Mouse (Mus musculus) kidney, adult 9 months (tissue): Measurements from ENCODE around the gene Zfp704.
A peak's percentile ranks its signal among the peaks of the same experiment; 100 is the strongest.

Experiments
- DNase-seq: peaks from one replicate; pipeline ENCODE4 v3.0.0; 2022

Gene Zfp704

DNA sequence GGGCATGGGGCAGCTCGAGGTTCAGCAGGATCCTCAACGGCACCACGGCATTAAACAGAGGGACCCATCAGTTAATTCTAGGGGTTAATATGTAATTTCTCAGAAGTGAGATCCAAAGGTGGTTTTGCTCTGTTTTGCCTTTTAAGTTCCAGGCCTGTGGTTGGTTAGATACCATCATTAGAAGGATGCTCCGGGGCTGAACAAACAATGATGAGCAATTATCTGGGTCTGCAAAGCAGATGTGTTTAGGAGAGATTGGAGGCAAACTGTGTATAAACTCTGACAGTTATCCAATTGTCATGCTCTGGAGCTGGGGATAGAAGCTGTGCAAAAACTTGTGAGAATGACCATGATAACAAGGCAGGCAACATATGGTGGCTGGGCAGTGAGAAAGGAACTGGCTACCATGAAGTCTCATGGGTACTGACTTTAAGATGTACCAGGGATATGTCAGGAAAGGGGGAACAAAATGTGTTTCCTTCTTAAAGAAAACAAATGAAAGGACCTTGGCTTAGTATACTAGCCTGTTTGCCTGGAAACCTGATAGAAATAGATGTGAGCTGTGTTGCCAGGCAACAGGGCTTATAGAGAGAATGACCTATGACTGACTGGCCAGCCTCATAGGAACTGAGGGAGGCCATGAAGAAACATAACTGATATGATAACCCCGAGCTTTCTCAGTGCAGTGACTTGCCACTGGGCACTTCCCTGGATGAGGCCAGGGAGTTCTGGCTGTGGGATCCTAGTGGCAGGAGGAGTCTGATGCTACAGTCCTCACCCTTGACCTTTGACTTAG, 206.4 kb downstream of the Zfp704 start:
- DNase-seq: no peak

DNA sequence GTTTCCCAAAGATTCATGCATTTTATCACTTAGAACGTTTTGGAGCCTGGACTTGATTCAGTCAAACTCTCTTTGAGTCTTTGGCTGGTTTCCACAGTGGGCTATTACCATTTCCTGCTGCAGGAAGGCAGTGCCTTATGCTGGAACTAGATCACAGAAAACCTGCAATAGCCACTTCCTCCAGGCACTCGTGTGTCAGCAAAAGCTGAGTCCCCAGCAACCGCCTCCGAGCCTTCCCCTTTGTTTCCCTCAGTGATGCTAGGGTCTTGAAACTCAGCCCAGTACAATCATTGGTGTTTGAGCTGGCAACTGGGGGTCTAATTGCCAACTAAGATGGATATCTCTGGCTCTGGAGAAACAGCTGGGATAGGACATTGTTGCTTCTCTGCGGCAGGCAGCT, 207.0 kb downstream of the Zfp704 start:
- DNase-seq: peak; percentile 32

DNA sequence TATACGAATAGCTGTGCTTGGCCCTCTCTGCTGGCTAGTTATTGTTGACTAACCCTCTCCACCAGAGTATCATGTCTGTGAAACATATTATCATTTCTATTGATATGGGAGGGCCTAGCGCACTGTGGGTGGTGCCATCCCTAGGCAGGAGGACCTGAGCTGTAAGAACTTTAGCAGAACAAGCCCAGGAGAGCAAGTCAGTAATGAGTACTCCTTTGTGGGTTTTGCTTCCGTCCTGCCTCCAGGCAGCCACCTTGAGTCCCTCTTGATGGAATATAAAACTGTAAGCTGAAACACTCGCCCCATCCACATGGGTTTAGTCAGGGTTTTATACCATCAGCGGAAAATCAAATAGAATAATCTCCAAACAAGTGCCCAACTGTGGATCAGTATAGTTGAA, 207.5 kb downstream of the Zfp704 start:
- no peak for DNase-seq

DNA sequence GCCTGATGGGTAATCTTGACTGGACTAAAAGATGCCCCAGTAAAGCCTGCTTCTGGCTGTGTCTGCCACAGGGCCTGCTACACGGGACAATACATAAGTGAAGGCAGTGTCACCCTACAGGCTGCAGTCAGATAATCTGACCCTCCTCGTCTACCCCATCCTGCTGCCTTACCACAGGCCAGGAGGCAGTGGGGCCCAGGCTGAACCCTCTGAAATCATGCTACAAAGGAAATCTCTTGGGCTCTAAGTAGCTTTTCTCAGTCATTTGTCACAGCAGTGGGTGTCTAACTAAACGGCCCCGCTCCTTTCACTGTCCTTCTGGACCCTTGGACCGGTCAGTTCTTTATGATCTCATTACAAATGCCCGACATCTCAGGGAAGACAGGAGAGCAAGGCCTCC, 208.2 kb downstream of the Zfp704 start:
- DNase-seq: no peak

DNA sequence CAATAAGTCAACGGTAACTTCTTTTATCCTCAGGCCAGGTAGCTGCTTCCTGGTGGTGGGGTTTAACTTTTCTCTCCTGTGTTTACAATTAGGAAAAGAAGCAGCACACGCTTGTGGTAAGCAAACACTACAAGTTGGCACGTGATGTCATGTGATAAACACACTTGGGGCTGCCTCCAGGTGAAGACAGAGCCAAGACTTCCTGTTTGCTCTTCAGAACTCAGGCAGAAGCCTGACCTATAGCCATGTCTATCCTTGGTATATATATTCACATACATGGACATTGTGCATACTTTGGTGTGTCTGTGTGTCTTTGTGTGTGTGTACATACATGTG, 209.0 kb downstream of the Zfp704 start:
- no peak for DNase-seq

DNA sequence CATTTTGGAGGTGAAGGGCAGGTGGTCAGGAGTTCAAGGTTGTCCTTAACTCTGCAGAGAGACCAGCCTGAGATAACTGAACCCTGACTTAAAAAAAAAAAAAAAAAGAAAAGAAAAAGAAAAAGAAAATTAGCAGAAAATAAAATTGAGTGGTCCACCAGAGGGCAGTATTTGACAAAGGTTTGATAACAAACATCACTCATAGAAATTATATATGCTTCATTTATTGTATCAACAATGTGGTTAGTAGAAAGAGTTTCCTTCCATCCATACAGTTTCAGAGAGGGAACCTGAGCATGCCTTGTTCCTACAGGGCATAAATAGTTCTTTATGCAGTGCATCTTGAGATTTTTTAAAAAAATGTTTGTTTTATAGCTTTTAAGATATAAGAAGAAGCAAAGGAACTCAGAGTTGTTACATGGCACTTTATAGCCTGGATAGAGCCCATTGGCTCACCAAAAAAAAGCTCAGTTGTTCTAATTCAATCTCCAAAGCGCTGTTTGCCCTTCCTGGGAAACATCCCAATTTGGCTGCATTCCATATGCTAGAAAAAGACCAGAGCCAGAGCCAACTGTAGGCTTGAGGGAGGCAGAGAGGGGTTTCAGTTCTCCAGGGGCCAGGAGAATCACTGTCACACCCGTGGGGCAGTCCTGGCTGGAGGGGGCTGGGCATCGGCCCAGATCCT, 209.5 kb downstream of the Zfp704 start:
- DNase-seq: peak; percentile 70

DNA sequence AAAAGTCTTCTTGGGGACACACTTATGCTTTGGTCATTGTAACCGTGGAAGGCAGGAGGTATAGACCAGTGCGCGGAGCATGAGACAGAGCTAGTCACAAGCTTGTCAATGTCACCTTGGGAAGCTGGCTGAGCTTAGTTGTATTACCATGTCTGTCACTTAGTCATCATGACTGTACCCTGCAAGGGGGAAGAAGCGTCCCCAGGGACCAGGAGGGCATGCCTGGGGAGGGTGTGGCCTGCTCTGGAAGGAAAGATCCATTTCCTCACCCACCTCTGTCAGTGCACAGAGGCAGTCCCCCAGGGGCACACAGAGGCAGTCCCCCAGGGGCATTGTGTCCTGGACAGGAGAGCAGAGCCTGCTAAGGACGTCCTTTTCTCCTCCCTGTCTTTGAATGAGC, 211.6 kb downstream of the Zfp704 start:
- DNase-seq: no peak
